Mouse (Mus musculus) ES-Bruce4 (cell line): Measurements from ENCODE around the gene Ube2cbp. TPM values are rescaled to one million over a fixed set of nuclear protein-coding genes. Genes with fewer than 3 reads are reported as not detected.

Experiments used
- H3K27ac ChIP-seq: 2 replicates; pipeline ENCODE4 v1.5.1; 2012; ENCODE audit warnings: low read length, inconsistent platforms; ENCODE audit not compliant: insufficient read depth
- H3K27me3 ChIP-seq: 2 replicates; pipeline ENCODE4 v1.6.1; 2012; ENCODE audit warnings: mild to moderate bottlenecking, low read length, inconsistent platforms; ENCODE audit not compliant: control insufficient read depth, poor library complexity, insufficient read depth, severe bottlenecking
- H3K36me3 ChIP-seq: 2 replicates; pipeline ENCODE4 v1.6.1; 2012; ENCODE audit warnings: inconsistent platforms, mild to moderate bottlenecking, low read length, moderate library complexity; ENCODE audit not compliant: control insufficient read depth, poor library complexity, insufficient read depth, severe bottlenecking
- H3K4me1 ChIP-seq: one replicate; pipeline ENCODE4 v1.8.1; 2011; ENCODE audit warnings: low read length; ENCODE audit not compliant: control insufficient read depth, insufficient read depth
- H3K4me3 ChIP-seq: 2 replicates; pipeline ENCODE4 v1.5.1; 2011; ENCODE audit warnings: low read depth, mild to moderate bottlenecking, low read length
- H3K9ac ChIP-seq: 2 replicates; pipeline ENCODE4 v1.6.1; 2012; ENCODE audit warnings: low read depth, mild to moderate bottlenecking, inconsistent platforms; ENCODE audit not compliant: poor library complexity, severe bottlenecking
- H3K9me3 ChIP-seq: replicated peaks from 2 replicates; pipeline ENCODE4 v1.6.1; 2012; ENCODE audit warnings: mild to moderate bottlenecking, low read length, inconsistent platforms; ENCODE audit not compliant: control insufficient read depth, poor library complexity, insufficient read depth, severe bottlenecking
- CTCF ChIP-seq: IDR thresholded peaks from one replicate; pipeline ENCODE4 v1.8.1; 2011; ENCODE audit warnings: low read depth, low read length
- EP300 ChIP-seq: IDR thresholded peaks from 2 replicates; pipeline ENCODE4 v1.6.1; 2011; ENCODE audit warnings: low read depth, low read length; ENCODE audit not compliant: insufficient read depth
- POLR2A ChIP-seq: IDR thresholded peaks from one replicate; pipeline ENCODE4 v1.8.1; 2011; ENCODE audit warnings: low read length; ENCODE audit not compliant: insufficient read depth
- polyA plus RNA-seq: library from polyadenylated mRNA; stranded (reverse); fragments of >200 nt; gene quantifications from 2 replicates; pipeline ENCODE4 v1.2.4, GENCODE M21; 2011; ENCODE audit warnings: low read depth; ENCODE audit not compliant: missing spikeins, insufficient read depth, insufficient read length

Gene Ube2cbp
- polyA plus RNA-seq, 1 experiment: 1.6 TPM

GRCm38 (mm10) chr9:86306556-86306955 lies 158.2 kb downstream of the Ube2cbp start:
- H3K27ac ChIP-seq: no peak overlapping the region
- TF ChIP-seq CTCF: no peak
- no peak for TF ChIP-seq POLR2A
- TF ChIP-seq EP300: no peak

GRCm38 (mm10) chr9:86301407-86301806 lies 163.3 kb downstream of the Ube2cbp start:
- no peaks in the 10 kb centered on the region for H3K4me1 ChIP-seq
- H3K36me3 ChIP-seq: no peaks in the 10 kb centered on the region
- H3K27me3 ChIP-seq: no peaks in the 10 kb centered on the region
- H3K27ac ChIP-seq: no peak overlapping the region
- no peak overlapping the region for H3K4me3 ChIP-seq
- H3K9me3 ChIP-seq: no peaks in the 10 kb centered on the region
- no peak for TF ChIP-seq POLR2A
- TF ChIP-seq CTCF: no peak
- TF ChIP-seq EP300: no peak
- H3K9ac ChIP-seq: no peak overlapping the region

More at GRCm38 (mm10) chr9:86306556-86306955, 158.2 kb downstream of the Ube2cbp start:
- Histone ChIP-seq H3K4me1 (no peaks in the 10 kb centered on the region), H3K9me3 (no peaks in the 10 kb centered on the region), H3K27me3 (no peaks in the 10 kb centered on the region), H3K4me3 (no peak overlapping the region), H3K9ac (no peak overlapping the region), H3K36me3 (no peaks in the 10 kb centered on the region)

- H3K9me3 ChIP-seq: no peaks in the 10 kb centered on the region
- H3K36me3 ChIP-seq: no peaks in the 10 kb centered on the region
- TF ChIP-seq CTCF (no peak), EP300 (no peak), POLR2A (no peak)
- no peak overlapping the region for H3K4me3 ChIP-seq
- H3K27ac ChIP-seq: no peak overlapping the region
- no peaks in the 10 kb centered on the region for H3K4me1 ChIP-seq
- H3K27me3 ChIP-seq: no peaks in the 10 kb centered on the region
- H3K9ac ChIP-seq: no peak overlapping the region
These were observed 166.2 kb downstream of the Ube2cbp start for GRCm38 (mm10) chr9:86298596-86298995.

- H3K4me3 ChIP-seq: no peak overlapping the region
- no peaks in the 10 kb centered on the region for H3K36me3 ChIP-seq
- H3K4me1 ChIP-seq: no peaks in the 10 kb centered on the region
- H3K27ac ChIP-seq: no peak overlapping the region
- no peaks in the 10 kb centered on the region for H3K27me3 ChIP-seq
- no peaks in the 10 kb centered on the region for H3K9me3 ChIP-seq
- H3K9ac ChIP-seq: no peak overlapping the region
- TF ChIP-seq EP300 (no peak), CTCF (no peak), POLR2A (no peak)
These were observed 166.6 kb downstream of the Ube2cbp start for GRCm38 (mm10) chr9:86298131-86298530.

GRCm38 (mm10) chr9:86296683-86297638 lies 167.8 kb downstream of the Ube2cbp start:
- no peak overlapping the region for H3K9ac ChIP-seq
- H3K4me3 ChIP-seq: no peak overlapping the region
- H3K27ac ChIP-seq: no peak overlapping the region
- TF ChIP-seq CTCF (no peak), EP300 (no peak), POLR2A (no peak)
- H3K4me1 ChIP-seq: no peaks in the 10 kb centered on the region
- H3K9me3 ChIP-seq: no peaks in the 10 kb centered on the region
- no peaks in the 10 kb centered on the region for H3K27me3 ChIP-seq
- no peaks in the 10 kb centered on the region for H3K36me3 ChIP-seq

- Histone ChIP-seq H3K4me3 (no peak overlapping the region), H3K4me1 (no peaks in the 10 kb centered on the region), H3K9ac (no peak overlapping the region), H3K27me3 (no peaks in the 10 kb centered on the region; the same call in 1 of the 2 replicates), H3K9me3 (peaks cover 17% of the 10 kb centered on the region), H3K27ac (no peak overlapping the region), H3K36me3 (no peaks in the 10 kb centered on the region)
- no peak for TF ChIP-seq POLR2A
- no peak for TF ChIP-seq CTCF
- no peak for TF ChIP-seq EP300
These were observed 177.2 kb downstream of the Ube2cbp start for GRCm38 (mm10) chr9:86287570-86287954.
